Mouse (Mus musculus) kidney, embryonic 15.5 days (tissue): ENCODE measurements around the gene 1700019N19Rik. TPM values are rescaled to one million over a fixed set of nuclear protein-coding genes. Genes with fewer than 3 reads are reported as not detected.

Experiments used
- ATAC-seq: fragments of 200-750 bp; cut with Nextera tagmentation; replicated peaks from 2 replicates; pipeline ENCODE4 v1.8.0; 2017; ENCODE audit warnings: moderate TSS enrichment; ENCODE audit not compliant: low FRiP score
- H3K27ac ChIP-seq: fragments of 300-500 bp; sonication (generic); 2 replicates; pipeline ENCODE4 v1.5.1; 2015; ENCODE audit warnings: mild to moderate bottlenecking, inconsistent platforms
- H3K27me3 ChIP-seq: fragments of 300-500 bp; sonication (generic); 2 replicates; pipeline ENCODE4 v1.6.1; 2015; ENCODE audit warnings: inconsistent platforms
- H3K36me3 ChIP-seq: fragments of 300-500 bp; sonication (generic); 2 replicates; pipeline ENCODE4 v1.6.1; 2015; ENCODE audit warnings: inconsistent platforms
- H3K4me1 ChIP-seq: fragments of 300-500 bp; sonication (generic); 2 replicates; pipeline ENCODE4 v1.6.1; 2015; ENCODE audit warnings: inconsistent platforms
- H3K4me2 ChIP-seq: fragments of 300-500 bp; sonication (generic); 2 replicates; pipeline ENCODE4 v1.6.1; 2015; ENCODE audit warnings: moderate library complexity, mild to moderate bottlenecking, inconsistent platforms
- H3K4me3 ChIP-seq: fragments of 300-500 bp; sonication (generic); replicated peaks from 2 replicates; pipeline ENCODE4 v1.5.1; 2015; ENCODE audit warnings: mild to moderate bottlenecking, inconsistent platforms
- H3K9ac ChIP-seq: fragments of 300-500 bp; sonication (generic); 2 replicates; pipeline ENCODE4 v1.6.1; 2015; ENCODE audit warnings: mild to moderate bottlenecking, inconsistent platforms
- H3K9me3 ChIP-seq: fragments of 300-500 bp; sonication (generic); replicated peaks from 2 replicates; pipeline ENCODE4 v1.6.1; 2016; ENCODE audit warnings: inconsistent platforms
- WGBS: fragments of 180-500 bp; shearing (Covaris S2); methylation state at CpG from one replicate; pipeline ENCODE4 v1.1.7; 2015; ENCODE audit warnings: mixed read lengths; 5-methylcytosine and 5-hydroxymethylcytosine counted together
- polyA plus RNA-seq: library from polyadenylated mRNA; unstranded; fragments of >200 nt; fragmentation: Nextera tagmentation; extraction: Ambion mirVana; gene quantifications from 2 replicates; pipeline ENCODE4 v1.2.1, GENCODE M21; 2015

Gene 1700019N19Rik
- not detected in 2 replicates for polyA plus RNA-seq

- Histone ChIP-seq H3K4me3 (no peak within 1 kb of the TSS), H3K27ac (no peak within 1 kb of the TSS), H3K27me3 (no peaks in the 10 kb centered on the region), H3K36me3 (peaks cover 2% of the 10 kb centered on the region), H3K4me1 (0 out of 2 replicates have a peak, but pooled peaks cover 4% of the 10 kb centered on the region), H3K9ac (no peak within 1 kb of the TSS), H3K9me3 (no peaks in the 10 kb centered on the region), H3K4me2 (no peak within 1 kb of the TSS)
- ATAC-seq: no peak
- WGBS: 53% methylated on average over 10 of the region's 10 CpGs
Measured at GRCm38 (mm10) chr19:58794284-58794683, at the start of gene 1700019N19Rik. 1700019N19Rik (minus strand) TSS chr19:58794461.

DNA sequence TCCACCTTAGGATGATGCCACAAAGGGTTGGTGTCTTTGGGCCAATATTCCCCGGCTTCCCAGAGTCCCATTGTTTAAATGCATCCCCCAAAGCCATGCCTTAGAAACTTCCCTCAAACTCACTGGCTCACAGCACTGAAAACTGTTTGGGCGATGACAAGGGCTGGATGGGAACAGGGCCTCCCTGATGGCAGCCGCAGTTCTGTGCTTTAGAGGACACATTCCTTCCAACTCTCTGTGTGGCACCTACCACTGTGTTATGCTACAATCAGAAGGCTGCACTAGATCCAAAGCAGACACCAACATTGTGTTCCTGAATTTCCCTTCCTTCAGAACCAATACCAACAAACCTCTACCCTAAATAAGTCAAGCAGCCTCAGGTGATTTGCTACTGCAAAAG is 49.3 kb upstream of the 1700019N19Rik start:
- H3K9ac ChIP-seq: no peak overlapping the region
- H3K36me3 ChIP-seq: no peaks in the 10 kb centered on the region
- H3K4me3 ChIP-seq: no peak overlapping the region
- peaks cover 12% of the 10 kb centered on the region for H3K4me1 ChIP-seq
- H3K27ac ChIP-seq: no peak overlapping the region
- no peaks in the 10 kb centered on the region for H3K9me3 ChIP-seq
- 94% methylated on average over 3 of the region's 3 CpGs for WGBS
- no peak overlapping the region for H3K4me2 ChIP-seq
- ATAC-seq: no peak
- H3K27me3 ChIP-seq: no peaks in the 10 kb centered on the region

DNA sequence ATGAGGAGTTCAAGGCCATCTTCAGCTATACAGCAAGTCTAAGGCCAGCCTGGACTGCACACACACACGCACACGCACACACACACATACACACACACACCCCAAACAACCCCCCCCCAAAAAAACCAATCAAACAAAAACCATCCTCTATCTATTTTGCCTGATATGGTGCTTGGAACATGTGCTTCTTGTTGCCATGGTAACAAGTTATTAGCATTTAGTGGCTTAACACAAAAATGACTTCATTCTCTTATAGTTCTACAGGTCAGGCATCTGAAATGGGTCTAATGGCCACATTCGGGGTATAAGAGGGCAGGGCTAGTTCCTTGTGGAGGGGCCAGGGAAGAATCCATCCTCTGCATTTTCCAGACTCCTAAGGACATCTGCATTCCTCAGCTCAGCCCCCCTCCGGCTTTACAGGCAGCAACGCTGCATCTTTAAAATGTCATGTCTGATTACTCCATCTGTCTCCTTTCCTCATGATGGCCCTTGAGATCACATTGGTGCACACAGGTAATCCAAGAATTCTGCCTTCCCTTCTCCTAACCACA is 46.5 kb upstream of the 1700019N19Rik start:
- Histone ChIP-seq H3K36me3 (no peaks in the 10 kb centered on the region), H3K27me3 (no peaks in the 10 kb centered on the region), H3K4me1 (peaks cover 16% of the 10 kb centered on the region; the same call in 1 of the 2 replicates), H3K9ac (no peak overlapping the region), H3K4me3 (no peak overlapping the region), H3K4me2 (no peak overlapping the region), H3K27ac (no peak overlapping the region), H3K9me3 (no peaks in the 10 kb centered on the region)
- no peak for ATAC-seq
- 86% methylated on average over 5 of the region's 5 CpGs for WGBS

GRCm38 (mm10) chr19:58839806-58840205 is 45.5 kb upstream of the 1700019N19Rik start:
- no peaks in the 10 kb centered on the region for H3K9me3 ChIP-seq
- no peak for ATAC-seq
- WGBS: 71% methylated on average over 4 of the region's 4 CpGs
- no peaks in the 10 kb centered on the region for H3K36me3 ChIP-seq
- H3K4me3 ChIP-seq: no peak overlapping the region
- no peaks in the 10 kb centered on the region for H3K27me3 ChIP-seq
- no peak overlapping the region for H3K4me2 ChIP-seq
- no peak overlapping the region for H3K9ac ChIP-seq
- H3K27ac ChIP-seq: peak overlapping the region; percentile 18; the same call in 1 of the 2 replicates
- H3K4me1 ChIP-seq: peaks cover 18% of the 10 kb centered on the region

DNA sequence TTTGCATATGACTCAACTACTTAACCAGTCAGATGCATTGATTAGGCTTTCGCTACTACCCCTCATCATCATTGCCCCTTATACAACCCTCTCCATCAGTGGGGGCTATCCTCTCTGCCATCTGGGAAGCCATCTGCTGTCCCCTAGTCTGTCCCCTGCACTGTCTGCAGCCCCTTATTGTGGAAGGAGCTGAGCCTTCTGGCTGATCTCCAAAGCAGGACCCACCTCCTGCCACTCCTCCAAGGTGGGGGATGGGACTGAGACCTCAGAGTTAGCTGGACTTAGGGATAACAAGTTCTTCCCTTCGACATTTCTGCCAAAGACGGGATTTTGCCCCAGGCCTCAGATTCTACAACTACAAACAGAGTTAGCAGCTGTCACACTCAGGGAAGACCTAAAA is 45.1 kb upstream of the 1700019N19Rik start:
- no peaks in the 10 kb centered on the region for H3K9me3 ChIP-seq
- H3K9ac ChIP-seq: no peak overlapping the region
- peak overlapping the region; percentile 41; the same call in 1 of the 2 replicates for H3K27ac ChIP-seq
- ATAC-seq: no peak
- no peak overlapping the region for H3K4me2 ChIP-seq
- H3K4me1 ChIP-seq: peaks cover 23% of the 10 kb centered on the region
- H3K27me3 ChIP-seq: no peaks in the 10 kb centered on the region
- H3K36me3 ChIP-seq: no peaks in the 10 kb centered on the region
- 73% methylated on average over 3 of the region's 3 CpGs for WGBS
- H3K4me3 ChIP-seq: no peak overlapping the region

- Histone ChIP-seq H3K36me3 (no peaks in the 10 kb centered on the region), H3K9ac (no peak overlapping the region), H3K27ac (peak overlapping the region; percentile 41; the same call in 1 of the 2 replicates), H3K4me1 (peaks cover 29% of the 10 kb centered on the region), H3K4me2 (no peak overlapping the region), H3K27me3 (no peaks in the 10 kb centered on the region), H3K4me3 (no peak overlapping the region), H3K9me3 (no peaks in the 10 kb centered on the region)
- ATAC-seq: peak; percentile 54; the same call in 1 of the 2 replicates
- 63% methylated on average over 9 of the region's 9 CpGs for WGBS
Measured at GRCm38 (mm10) chr19:58838706-58839105, 44.4 kb upstream of the 1700019N19Rik start.

DNA sequence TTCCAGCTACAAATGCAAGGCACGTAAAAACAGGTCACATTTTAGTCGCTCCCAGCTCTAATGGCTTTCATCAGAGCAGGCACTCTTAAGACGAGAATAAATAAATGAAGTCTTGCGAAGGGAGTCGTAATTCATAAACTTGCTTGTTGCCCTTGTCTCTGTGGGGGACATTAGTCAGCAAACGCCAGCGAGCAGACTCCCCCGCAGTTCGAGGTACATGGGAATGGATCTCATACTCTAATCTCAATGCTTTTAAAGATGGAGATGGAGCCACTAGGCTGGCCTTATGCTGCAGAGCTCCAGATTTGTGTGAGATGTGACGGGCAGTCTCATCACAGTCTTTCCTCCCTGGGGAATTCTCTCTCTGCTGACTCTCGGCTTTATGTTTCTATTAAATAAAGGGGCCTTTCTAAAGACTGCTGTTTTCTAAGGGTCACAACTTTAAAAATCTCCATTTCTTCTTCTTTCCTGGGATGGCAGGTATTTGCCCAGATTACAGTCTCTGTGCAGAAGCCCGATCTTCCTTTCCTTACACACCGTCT is 39.4 kb upstream of the 1700019N19Rik start:
- H3K27ac ChIP-seq: peak overlapping the region; percentile 50; the same call in 1 of the 2 replicates
- 22% methylated on average over 13 of the region's 13 CpGs for WGBS

GRCm38 (mm10) chr19:58832988-58833387 is 38.7 kb upstream of the 1700019N19Rik start:
- Histone ChIP-seq H3K27me3 (no peaks in the 10 kb centered on the region), H3K4me3 (no peak overlapping the region), H3K36me3 (no peaks in the 10 kb centered on the region), H3K9me3 (no peaks in the 10 kb centered on the region), H3K4me2 (no peak overlapping the region), H3K27ac (0 out of 2 replicates have a peak overlapping the region, but pooled peaks have one; percentile 50), H3K4me1 (peaks cover 18% of the 10 kb centered on the region), H3K9ac (no peak overlapping the region)
- 66% methylated on average over 2 of the region's 2 CpGs for WGBS
- ATAC-seq: no peak

More for the DNA sequence above, 39.4 kb upstream of the 1700019N19Rik start:
- Histone ChIP-seq H3K36me3 (no peaks in the 10 kb centered on the region), H3K4me2 (peak overlapping the region; percentile 2; the same call in 1 of the 2 replicates), H3K9me3 (no peaks in the 10 kb centered on the region), H3K27me3 (no peaks in the 10 kb centered on the region), H3K9ac (no peak overlapping the region), H3K4me3 (no peak overlapping the region), H3K4me1 (peaks cover 23% of the 10 kb centered on the region)
- no peak for ATAC-seq

DNA sequence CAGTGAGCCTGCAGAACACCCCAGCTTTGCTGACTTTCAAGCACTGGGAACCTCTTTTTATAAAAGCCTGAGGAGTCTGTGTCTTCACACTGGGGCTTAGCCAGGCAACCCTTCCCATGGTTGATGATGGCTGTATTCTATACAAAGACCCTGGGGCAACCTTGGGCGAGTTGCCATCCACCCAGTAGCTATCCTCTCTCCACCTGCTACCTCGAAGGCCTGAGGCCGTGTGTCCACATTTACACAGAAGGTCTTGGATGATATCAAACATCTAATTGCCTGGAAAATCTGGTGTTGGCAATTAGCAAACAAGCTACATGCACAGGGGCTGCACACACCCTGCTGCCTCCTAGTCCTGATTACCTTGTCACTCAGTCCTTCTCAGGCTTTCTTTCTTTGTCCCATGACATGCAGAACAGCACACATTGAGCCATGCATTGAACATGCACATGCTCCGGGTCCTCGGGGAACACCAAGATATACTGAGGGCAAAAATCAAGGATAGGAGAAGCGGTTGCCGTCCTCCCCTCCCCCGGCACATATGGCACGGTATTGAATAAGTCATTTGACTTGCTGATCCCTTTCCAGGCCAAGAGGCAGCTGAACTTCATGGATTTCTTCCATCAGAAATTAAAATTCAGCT is 37.1 kb upstream of the 1700019N19Rik start:
- Histone ChIP-seq H3K27me3 (no peaks in the 10 kb centered on the region), H3K9ac (no peak overlapping the region), H3K27ac (no peak overlapping the region), H3K36me3 (no peaks in the 10 kb centered on the region), H3K4me1 (peaks cover 18% of the 10 kb centered on the region), H3K9me3 (no peaks in the 10 kb centered on the region), H3K4me3 (no peak overlapping the region), H3K4me2 (no peak overlapping the region)
- 87% methylated on average over 9 of the region's 9 CpGs for WGBS
- no peak for ATAC-seq

- Histone ChIP-seq H3K9ac (no peak overlapping the region), H3K4me2 (no peak overlapping the region), H3K9me3 (no peaks in the 10 kb centered on the region), H3K36me3 (0 out of 2 replicates have a peak, but pooled peaks cover under 1% of the 10 kb centered on the region), H3K27ac (no peak overlapping the region), H3K4me3 (no peak overlapping the region), H3K27me3 (no peaks in the 10 kb centered on the region), H3K4me1 (peaks cover 18% of the 10 kb centered on the region)
- 93% methylated on average over 7 of the region's 7 CpGs for WGBS
- ATAC-seq: no peak
Measured at GRCm38 (mm10) chr19:58830182-58830581, 35.9 kb upstream of the 1700019N19Rik start.

DNA sequence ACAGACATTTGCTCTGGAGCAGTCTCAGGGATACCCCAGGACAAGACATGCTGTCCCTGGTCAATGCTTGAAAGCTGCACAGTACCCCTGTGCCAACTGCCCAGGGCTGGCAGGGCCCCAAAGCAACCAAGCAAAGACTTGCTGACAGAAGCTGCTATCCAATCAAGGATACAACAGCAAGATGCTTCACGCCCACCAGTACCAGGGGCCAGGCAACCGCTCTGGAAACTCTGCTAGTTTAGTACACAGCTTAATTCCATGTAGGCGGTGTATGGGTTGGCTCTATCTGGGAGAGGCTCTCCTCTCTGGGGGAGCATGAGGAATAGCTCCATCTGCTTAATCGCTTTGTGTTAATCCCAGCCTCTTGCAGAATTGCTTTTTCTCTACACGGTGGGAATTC is 35.3 kb upstream of the 1700019N19Rik start:
- Histone ChIP-seq H3K27ac (no peak overlapping the region), H3K9ac (no peak overlapping the region), H3K36me3 (peaks cover 6% of the 10 kb centered on the region; the same call in 1 of the 2 replicates), H3K4me2 (no peak overlapping the region), H3K4me3 (no peak overlapping the region), H3K27me3 (no peaks in the 10 kb centered on the region), H3K9me3 (no peaks in the 10 kb centered on the region), H3K4me1 (peaks cover 13% of the 10 kb centered on the region)
- 85% methylated on average over 5 of the region's 5 CpGs for WGBS
- no peak for ATAC-seq

GRCm38 (mm10) chr19:58827656-58828055 is 33.4 kb upstream of the 1700019N19Rik start:
- H3K4me3 ChIP-seq: no peak overlapping the region
- no peak overlapping the region for H3K4me2 ChIP-seq
- no peak overlapping the region for H3K27ac ChIP-seq
- H3K27me3 ChIP-seq: no peaks in the 10 kb centered on the region; the same call in 1 of the 2 replicates
- WGBS: 65% methylated on average over 7 of the region's 7 CpGs
- ATAC-seq: no peak
- H3K9ac ChIP-seq: no peak overlapping the region
- H3K9me3 ChIP-seq: no peaks in the 10 kb centered on the region
- peaks cover 8% of the 10 kb centered on the region for H3K4me1 ChIP-seq
- H3K36me3 ChIP-seq: peaks cover 8% of the 10 kb centered on the region; the same call in 1 of the 2 replicates
